In genomic region chr16:35978450-35978849, GRCm38 (mm10) we compare ENCODE assay signal across 8 mouse cellular contexts. TPM values are rescaled to one million over a fixed set of nuclear protein-coding genes. Genes with fewer than 3 reads are reported as not detected.
DNase-seq lines count a peak whose midpoint lies in the region; ATAC-seq and TF ChIP-seq lines count a peak whose summit lies in the region.
"Not testable (repeated sequence)": the region's sequence is repeated elsewhere in the genome, so short reads cannot be mapped to it uniquely, and the experiment has no call there.

Kpna1 (plus strand) TSS chr16:35978750.

- H3K4me3 ChIP-seq in ES-Bruce4 (ENCODE audit: low read depth, low read length); heart, embryonic 15.5 days; intestine, embryonic 15.5 days (replicated peaks); lung, postnatal 0 days (ENCODE audit: low read depth, low read length); neural tube, embryonic 14.5 days (ENCODE audit: low read depth, low read length): not testable (repeated sequence)

- TF ChIP-seq POLR2A in ES-Bruce4 (IDR thresholded peaks at IDR 0.05; ENCODE audit: insufficient read depth, low read length): not testable (repeated sequence)

- H3K27me3 ChIP-seq in ES-Bruce4 (ENCODE audit: control insufficient read depth, insufficient read depth, low read length, poor library complexity, severe bottlenecking); heart, embryonic 15.5 days; intestine, embryonic 15.5 days (replicated peaks); lung, postnatal 0 days (replicated peaks; ENCODE audit: insufficient read depth, low read length); neural tube, embryonic 14.5 days (ENCODE audit: control insufficient read depth, insufficient read depth, low read length): not testable (repeated sequence)

- intact Hi-C loops in left cerebral cortex, postnatal 25 days (cut with DNase I): not testable (repeated sequence)

- H3K4me1 ChIP-seq in ES-Bruce4 (ENCODE audit: control insufficient read depth, insufficient read depth, low read length); heart, embryonic 15.5 days (replicated peaks); intestine, embryonic 15.5 days (replicated peaks); lung, postnatal 0 days (ENCODE audit: insufficient read depth, low read depth, low read length); neural tube, embryonic 14.5 days (ENCODE audit: control insufficient read depth, insufficient read depth, low read length): not testable (repeated sequence)

- H3K9ac ChIP-seq in ES-Bruce4 (ENCODE audit: low read depth, poor library complexity, severe bottlenecking); heart, embryonic 15.5 days; intestine, embryonic 15.5 days; lung, postnatal 0 days (replicated peaks; ENCODE audit: low read depth); neural tube, embryonic 14.5 days (replicated peaks; ENCODE audit: low read depth, low read length): not testable (repeated sequence)

- DNase-seq in frontal cortex, adult 2 months (ENCODE audit: extremely low spot score in 1 of 2, low spot score in 1 of 2); left cerebral cortex, postnatal 25 days (ENCODE audit: low spot score in 2 of 2); lung, postnatal 0 days (ENCODE audit: low spot score): not testable (repeated sequence)

- TF ChIP-seq EP300 in ES-Bruce4 (IDR thresholded peaks at IDR 0.05; ENCODE audit: insufficient read depth, low read depth, low read length); lung, postnatal 0 days (IDR thresholded peaks at IDR 0.05): not testable (repeated sequence)

- WGBS in heart, embryonic 15.5 days: 88% methylated on average over 1 of the region's 1 CpGs
- WGBS in intestine, embryonic 15.5 days: 90% methylated on average over 1 of the region's 1 CpGs
- 100% methylated on average over 1 of the region's 1 CpGs for WGBS in lung, postnatal 0 days
- WGBS in neural tube, embryonic 14.5 days: 92% methylated on average over 1 of the region's 1 CpGs

- H3K9me3 ChIP-seq in ES-Bruce4 (replicated peaks; ENCODE audit: control insufficient read depth, insufficient read depth, low read length, poor library complexity, severe bottlenecking); heart, embryonic 15.5 days (replicated peaks); intestine, embryonic 15.5 days; lung, postnatal 0 days (ENCODE audit: low read length); neural tube, embryonic 14.5 days (ENCODE audit: control insufficient read depth, low read length): not testable (repeated sequence)

- ATAC-seq in common myeloid progenitor, adult 5-6 weeks (replicated peaks; ENCODE audit: low read depth, poor library complexity, severe bottlenecking); heart, embryonic 15.5 days (replicated peaks; ENCODE audit: insufficient number of reproducible peaks, insufficient read depth, low FRiP score, low read depth); intestine, embryonic 15.5 days; lung, postnatal 0 days; neural tube, embryonic 14.5 days (ENCODE audit: low read depth): not testable (repeated sequence)

- H3K4me2 ChIP-seq in heart, embryonic 15.5 days; intestine, embryonic 15.5 days (replicated peaks); lung, postnatal 0 days (replicated peaks; ENCODE audit: low read depth, low read length); neural tube, embryonic 14.5 days (ENCODE audit: low read depth, low read length): not testable (repeated sequence)

- not testable (repeated sequence) for H3K27ac ChIP-seq in ES-Bruce4 (ENCODE audit: insufficient read depth, low read length); heart, embryonic 15.5 days; intestine, embryonic 15.5 days; lung, postnatal 0 days (ENCODE audit: low read length); neural tube, embryonic 14.5 days (ENCODE audit: low read depth, low read length)

- TF ChIP-seq CTCF in ES-Bruce4 (IDR thresholded peaks at IDR 0.05; ENCODE audit: low read depth, low read length); lung, postnatal 0 days (IDR thresholded peaks at IDR 0.05): not testable (repeated sequence)

- not testable (repeated sequence) for H3K36me3 ChIP-seq in ES-Bruce4 (ENCODE audit: control insufficient read depth, insufficient read depth, low read length, poor library complexity, severe bottlenecking); heart, embryonic 15.5 days; intestine, embryonic 15.5 days; lung, postnatal 0 days (ENCODE audit: insufficient read depth, low read length); neural tube, embryonic 14.5 days (ENCODE audit: control insufficient read depth, insufficient read depth, low read length)

RNA-seq across cellular contexts. Expression of gene Kpna1, which starts in this region (rescaled TPM):
- polyA plus RNA-seq in ES-Bruce4 (2011; ENCODE audit: insufficient read depth, insufficient read length, low read depth, missing spikeins): 93.0 and 103 TPM in 2 replicates
- 35.0 and 60.1 TPM in 2 replicates for total RNA-seq in common myeloid progenitor, adult 5-6 weeks (2017)
- 44.0 and 48.2 TPM in 2 replicates for polyA plus RNA-seq in frontal cortex, adult 2 months (2012; rRNA removed)
- polyA plus RNA-seq in heart, embryonic 15.5 days (2015; fragmentation: Nextera tagmentation; extraction: Ambion mirVana): 38.0 and 39.1 TPM in 2 replicates
- 34.9 and 40.2 TPM in 2 replicates for polyA plus RNA-seq in intestine, embryonic 15.5 days (2015; fragmentation: Nextera tagmentation; extraction: Ambion mirVana)
- total RNA-seq in left cerebral cortex, postnatal 25 days (2021): 100 to 1,000 TPM; 126 to 145 TPM
- polyA plus RNA-seq in lung, postnatal 0 days (2015; fragmentation: Nextera tagmentation; extraction: Ambion mirVana): 16.7 and 19.0 TPM in 2 replicates
- polyA plus RNA-seq in neural tube, embryonic 14.5 days (2014; fragmentation: Nextera tagmentation; extraction: Ambion mirVana): 89.3 and 101 TPM in 2 replicates
